Mouse (Mus musculus) natural killer cell, adult 2 months (primary cell): Measurements from ENCODE around the gene Krt7.
A peak's percentile ranks its signal among the peaks of the same experiment; 100 is the strongest.

ENCODE experiments used
- DNase-seq, 2 experiments: peaks; one replicate each; pipeline ENCODE4 v3.0.0; 2022; ENCODE audit warnings: low spot score in 2 of 2

Krt7 gene

GRCm38 (mm10) chr15:101376776-101377061 is 34.1 kb upstream of the Krt7 start:
- DNase-seq, result no peak

DNA sequence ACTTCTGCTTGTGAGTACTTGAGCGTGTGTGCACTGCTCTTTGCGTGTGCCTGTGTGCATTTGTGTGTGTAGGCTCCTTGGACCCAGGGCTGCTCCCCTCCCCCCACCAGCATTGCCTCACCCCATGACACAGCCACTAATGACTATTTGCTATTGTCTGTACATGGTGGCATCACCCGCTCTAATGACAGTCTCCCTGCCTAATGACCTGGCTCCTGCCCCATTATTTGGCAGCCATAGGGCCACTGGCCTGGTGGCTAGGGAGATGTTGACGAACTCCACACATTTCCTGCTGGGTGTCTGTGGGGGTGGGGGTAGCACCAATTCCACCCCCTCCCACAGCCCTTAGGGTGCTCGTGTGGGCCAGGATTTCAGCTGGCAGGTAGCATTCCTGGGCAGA is 32.2 kb upstream of the Krt7 start:
- no peak for DNase-seq

DNA sequence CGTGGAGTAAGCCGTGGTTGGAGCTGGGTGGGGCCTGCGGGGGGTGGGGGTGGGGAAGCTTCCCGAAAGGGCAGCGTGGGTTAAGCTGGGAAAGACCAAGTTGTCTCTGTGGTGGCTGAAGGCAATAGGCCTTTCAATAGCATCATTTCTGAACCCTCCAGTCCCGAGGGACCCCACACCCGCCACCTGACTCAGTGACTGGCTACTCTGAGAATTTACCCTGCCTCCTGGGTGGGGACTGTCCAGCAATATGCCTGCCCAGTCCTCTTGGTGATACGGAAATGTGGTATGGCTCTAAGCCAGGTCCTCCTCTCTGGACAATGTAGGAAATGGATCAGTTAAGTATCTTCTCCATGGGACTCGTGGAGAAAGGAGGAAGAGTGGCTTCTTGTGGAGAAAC is 29.1 kb upstream of the Krt7 start:
- DNase-seq, result no peak

GRCm38 (mm10) chr15:101382811-101383210 is 28.0 kb upstream of the Krt7 start:
- DNase-seq, result no peak

- DNase-seq, result no peak
These were observed 26.2 kb upstream of the Krt7 start for GRCm38 (mm10) chr15:101384610-101385009.

- no peak for DNase-seq
These were observed 25.8 kb upstream of the Krt7 start for GRCm38 (mm10) chr15:101385064-101385463.

DNA sequence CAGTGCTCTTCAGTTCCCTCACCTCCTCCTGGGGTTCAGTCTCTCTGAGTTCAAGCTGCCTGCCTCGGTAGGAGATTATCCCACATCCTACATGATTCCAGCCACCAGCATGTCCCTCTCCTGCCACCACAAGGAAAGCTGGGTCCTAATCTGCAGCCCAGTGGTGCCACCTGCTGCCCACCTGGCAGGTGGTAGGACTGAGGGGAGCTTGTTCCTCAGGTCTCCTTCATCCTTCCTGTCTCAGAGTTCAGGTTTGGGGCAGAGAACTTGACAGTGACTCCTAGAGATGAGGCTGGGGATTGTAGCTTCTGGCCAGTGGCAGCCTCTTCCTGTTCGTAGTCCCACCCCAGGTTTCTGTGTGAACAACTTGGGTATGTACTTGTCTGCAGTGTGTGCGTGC is 23.7 kb upstream of the Krt7 start:
- DNase-seq, result no peak

DNA sequence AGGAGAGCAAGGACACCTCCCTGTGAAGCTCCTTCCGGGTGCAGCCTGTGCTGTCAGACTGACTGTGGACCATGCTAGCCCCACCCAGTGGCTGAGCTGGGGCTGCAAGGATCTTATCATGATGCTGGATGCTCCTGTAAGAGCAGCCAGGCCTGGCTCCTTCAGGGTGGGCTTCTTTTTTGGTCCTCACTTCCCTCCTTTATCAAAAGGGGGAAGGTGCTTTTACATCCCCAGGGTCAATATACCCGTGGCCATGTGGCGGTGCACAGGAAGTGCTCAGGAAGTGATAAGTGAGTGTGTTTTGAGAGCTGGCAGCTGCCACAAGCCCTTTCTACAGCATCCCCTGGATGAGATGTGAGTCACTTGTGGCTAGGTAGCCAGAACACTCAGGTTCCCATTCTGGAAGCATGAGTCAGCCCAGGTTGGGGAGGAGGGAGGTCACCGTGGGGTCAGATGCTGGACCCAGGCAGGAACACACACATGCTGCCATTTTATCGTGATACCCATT is 22.8 kb upstream of the Krt7 start:
- DNase-seq, result peak; percentile 52 to 67

GRCm38 (mm10) chr15:101390203-101390602 is 20.6 kb upstream of the Krt7 start:
- no peak for DNase-seq

DNA sequence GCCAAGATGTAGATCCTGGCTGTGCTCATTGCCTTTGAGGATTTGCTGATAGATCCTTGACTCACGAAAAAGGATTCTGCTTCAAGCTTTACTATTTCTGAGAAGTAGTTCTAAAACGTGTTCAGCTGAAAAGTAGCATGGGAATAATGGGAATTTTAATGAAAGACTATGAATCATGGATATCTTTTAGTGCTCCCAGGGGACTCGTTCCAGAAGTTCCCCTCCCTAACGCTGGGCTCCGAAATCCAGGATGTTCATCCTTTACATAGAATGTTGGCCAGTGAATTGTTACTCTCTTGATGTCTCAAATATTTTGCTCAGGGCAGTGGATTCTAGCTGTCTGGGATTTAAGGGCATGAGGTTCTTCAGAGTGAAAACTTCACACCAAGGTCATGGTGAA is 18.6 kb upstream of the Krt7 start:
- DNase-seq, result no peak

- DNase-seq, result no peak
These were observed 15.9 kb upstream of the Krt7 start for GRCm38 (mm10) chr15:101394908-101395307.

GRCm38 (mm10) chr15:101396466-101396865 is 14.4 kb upstream of the Krt7 start:
- no peak for DNase-seq

GRCm38 (mm10) chr15:101396921-101397320 is 13.9 kb upstream of the Krt7 start:
- DNase-seq, result no peak

DNA sequence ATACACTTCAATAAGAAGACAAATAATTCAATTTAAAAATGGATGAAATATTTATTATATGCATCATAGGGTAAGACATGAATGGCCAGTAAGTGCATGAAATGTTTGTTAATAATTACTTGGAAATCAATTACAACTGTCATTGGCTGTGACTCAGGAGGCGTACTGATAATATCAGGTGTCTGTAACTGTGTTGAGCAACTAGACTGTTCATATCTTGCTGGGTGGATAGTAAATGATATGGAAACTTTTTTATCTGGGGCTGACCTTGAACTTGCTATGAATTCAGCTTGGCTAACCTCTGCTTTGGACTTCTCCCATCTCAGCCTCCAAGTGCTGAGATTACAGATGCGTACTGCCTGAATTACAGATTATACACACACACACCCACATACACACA is 13.2 kb upstream of the Krt7 start:
- no peak for DNase-seq

GRCm38 (mm10) chr15:101398269-101398668 is 12.6 kb upstream of the Krt7 start:
- DNase-seq, result no peak

DNA sequence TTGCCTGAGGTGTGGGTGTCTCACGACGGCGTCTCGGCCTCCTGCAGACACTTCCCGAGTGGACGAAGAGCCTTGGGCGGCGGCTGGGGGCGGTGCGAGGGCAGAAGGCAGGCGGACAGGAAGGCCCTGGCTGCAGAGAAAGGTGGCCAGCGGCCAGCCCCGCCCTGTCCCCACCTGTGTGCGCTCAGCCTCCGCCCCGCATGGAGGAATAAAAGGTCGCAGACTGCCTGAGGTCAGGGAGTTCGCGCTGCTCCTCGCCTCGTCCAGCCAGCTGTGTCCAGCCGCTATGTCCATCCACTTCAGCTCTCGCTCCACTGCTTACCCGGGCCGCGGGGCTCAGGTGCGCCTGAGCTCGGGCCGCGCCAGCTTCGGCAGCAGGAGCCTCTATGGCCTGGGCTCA is 1.3 kb downstream of the Krt7 start:
- no peak for DNase-seq

DNA sequence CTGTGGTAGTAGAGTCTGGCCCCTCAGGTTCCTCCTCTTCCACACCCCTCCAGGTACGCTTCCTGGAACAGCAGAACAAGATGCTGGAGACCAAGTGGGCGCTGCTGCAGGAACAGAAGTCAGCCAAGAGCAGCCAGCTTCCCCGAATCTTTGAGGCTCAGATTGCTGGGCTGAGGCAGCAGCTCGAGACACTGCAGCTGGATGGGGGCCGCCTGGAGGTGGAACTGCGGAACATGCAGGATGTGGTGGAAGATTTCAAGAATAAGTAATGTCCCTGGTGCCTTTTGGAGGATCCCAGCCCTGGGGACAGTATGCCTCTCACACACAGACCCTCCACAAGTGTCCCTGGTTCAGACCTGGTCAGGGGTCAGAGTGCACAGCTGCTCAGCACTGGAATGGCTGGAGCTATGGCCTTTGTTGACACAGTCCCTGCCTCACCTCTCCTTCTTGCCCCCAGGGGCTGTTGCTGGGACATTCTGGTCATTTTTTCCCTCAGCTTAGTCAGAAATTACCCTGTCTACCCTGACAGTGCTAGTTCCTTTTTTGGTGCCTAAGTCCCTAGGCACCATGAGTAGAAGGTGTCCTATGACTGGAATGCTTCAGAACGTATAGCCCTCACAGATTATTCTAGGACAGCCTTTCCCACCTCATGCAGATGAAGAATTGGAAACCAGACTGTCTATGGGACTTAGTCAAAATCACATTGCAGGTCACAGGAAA is 3.2 kb downstream of the Krt7 start:
- DNase-seq, result no peak

- no peak for DNase-seq
These were observed 4.1 kb downstream of the Krt7 start for GRCm38 (mm10) chr15:101414807-101415565.

- DNase-seq, result no peak
These were observed 8.1 kb downstream of the Krt7 start for GRCm38 (mm10) chr15:101418950-101419349.

- DNase-seq, result no peak
These were observed 10.1 kb downstream of the Krt7 start for GRCm38 (mm10) chr15:101420903-101421302.

DNA sequence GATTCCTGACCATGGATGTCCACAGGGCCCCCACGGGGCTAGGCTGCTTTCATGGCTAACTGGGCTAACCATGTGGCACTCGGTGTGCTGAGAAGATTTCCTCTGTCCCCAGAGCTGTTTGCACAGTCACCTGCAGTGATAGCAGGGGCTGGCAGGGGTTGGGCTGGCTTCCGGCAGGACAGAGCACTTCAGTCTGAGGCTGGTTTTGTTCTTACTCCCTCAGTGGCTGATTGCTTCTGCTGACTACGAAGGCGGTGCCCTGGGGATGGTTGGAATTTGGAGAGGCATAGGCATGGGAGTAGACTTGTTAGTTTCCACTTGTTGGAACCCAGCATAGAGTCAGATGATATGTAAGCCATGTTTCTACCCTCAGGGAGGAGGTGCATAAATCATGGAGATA is 14.1 kb downstream of the Krt7 start:
- DNase-seq, result no peak

DNA sequence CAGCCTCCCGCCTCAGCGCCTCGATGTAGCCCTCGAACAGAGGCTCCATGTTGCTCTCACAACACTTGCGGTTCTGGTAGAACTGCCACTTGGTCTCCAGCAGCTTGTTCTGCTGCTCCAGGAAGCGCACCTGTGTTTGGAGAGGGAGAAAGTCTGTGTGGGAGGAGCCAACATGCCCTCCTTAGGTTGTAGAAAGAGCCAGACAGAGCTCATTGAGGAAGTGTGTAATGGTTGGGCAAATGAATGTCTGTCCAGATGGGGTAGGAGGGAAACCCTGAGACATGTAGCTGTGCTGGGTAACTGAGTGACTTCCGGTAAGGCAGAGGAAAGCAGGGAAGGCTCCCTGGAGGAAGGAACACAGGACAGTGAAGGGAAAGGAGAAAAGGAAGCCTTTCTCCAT is 25.8 kb downstream of the Krt7 start:
- DNase-seq, result no peak

GRCm38 (mm10) chr15:101438555-101438954 is 27.7 kb downstream of the Krt7 start, which contains the start of gene Krt87:
Gene Krt87 (minus strand): TSS chr15:101438804.
- no peak for DNase-seq
